Comparison of ENCODE assay signal across 8 mouse cellular contexts in genomic region chr1:149961425-149962303, GRCm38 (mm10). TPM values are rescaled to one million over a fixed set of nuclear protein-coding genes. Genes with fewer than 3 reads are reported as not detected.
DNase-seq lines count a peak whose midpoint lies in the region; ATAC-seq and TF ChIP-seq lines count a peak whose summit lies in the region.

No protein-coding gene starts in this region.

- H3K79me2 ChIP-seq in MEL (ENCODE audit: control insufficient read depth, insufficient read depth, low read length, poor library complexity), result peaks cover 4% of the 10 kb centered on the region

- TF ChIP-seq EP300 in MEL (IDR thresholded peaks at IDR 0.05; ENCODE audit: low read depth in 1 of 2, low read length in 2 of 2), result peak; percentile 60 to 78; a peak in 3 of 4 replicates

- H3K27ac ChIP-seq in heart, embryonic 14.5 days (replicated peaks in 1 of 2; ENCODE audit: control insufficient read depth in 1 of 2, insufficient read depth in 1 of 2, low read depth in 2 of 2, low read length in 2 of 2), result no peak overlapping the region
- peak overlapping the region; percentile 100 for H3K27ac ChIP-seq in MEL (ENCODE audit: control insufficient read depth, low read depth, low read length)

- no peak for TF ChIP-seq POLR2A in MEL (IDR thresholded peaks at IDR 0.05; ENCODE audit: control insufficient read depth in 1 of 2, insufficient read depth in 1 of 2, low read depth in 1 of 2, low read length in 2 of 2, poor library complexity in 1 of 2)

- no peaks in the 10 kb centered on the region for H3K36me3 ChIP-seq in heart, embryonic 14.5 days (ENCODE audit: control insufficient read depth, insufficient read depth, low read length)
- H3K36me3 ChIP-seq in MEL (ENCODE audit: control insufficient read depth in 1 of 2, insufficient read depth in 2 of 2, low read length in 2 of 2), result peaks cover 0 to 31% of the 10 kb centered on the region in 2 experiments; a peak in 2 of 4 replicates
- H3K36me3 ChIP-seq in megakaryocyte, embryonic 14.5 days (replicated peaks; ENCODE audit: low read length), result no peaks in the 10 kb centered on the region

- intact Hi-C loops in left cerebral cortex, postnatal 36 days (cut with DNase I), result no loop called here

- TF ChIP-seq CTCF in MEL (IDR thresholded peaks at IDR 0.05 in 2 of 3, conservative IDR thresholded peaks at IDR 0.05 in 1 of 3; ENCODE audit: control insufficient read depth in 1 of 3, insufficient read depth in 1 of 3, low read depth in 2 of 3, low read length in 3 of 3, poor library complexity in 1 of 3, severe bottlenecking in 1 of 3), result no peak

- H3K4me2 ChIP-seq in heart, embryonic 14.5 days (ENCODE audit: low read length), result peak overlapping the region; percentile 74

- H3K4me3 ChIP-seq in heart, embryonic 14.5 days (ENCODE audit: control insufficient read depth in 1 of 2, insufficient read depth in 1 of 2, low read depth in 1 of 2, low read length in 2 of 2), result peak overlapping the region in 1 of 2 experiments; percentile 55; a peak in 2 of 4 replicates
- H3K4me3 ChIP-seq in MEL (ENCODE audit: control insufficient read depth in 1 of 2, insufficient read depth in 1 of 2, low read depth in 2 of 2, low read length in 2 of 2), result peak overlapping the region; percentile 85 to 99
- peak overlapping the region; percentile 91 for H3K4me3 ChIP-seq in megakaryocyte, embryonic 14.5 days (replicated peaks)

- DNase-seq in heart, adult 8-10 months (ENCODE audit: low spot score), result no peak
- DNase-seq in MEL (ENCODE audit: low read depth, low spot score), result peak; percentile 78
- DNase-seq in left cerebral cortex, postnatal 36 days (ENCODE audit: low spot score in 2 of 2), result no peak
- DNase-seq in thymus, postnatal 10 days (ENCODE audit: low spot score in 2 of 2), result no peak
- DNase-seq in ovary, postnatal 14 days (ENCODE audit: low spot score), result no peak

- no peaks in the 10 kb centered on the region for H3K4me1 ChIP-seq in heart, embryonic 14.5 days (ENCODE audit: control insufficient read depth in 2 of 2, insufficient read depth in 2 of 2, low read length in 2 of 2)
- peaks cover 11 to 15% of the 10 kb centered on the region in 2 experiments for H3K4me1 ChIP-seq in MEL (ENCODE audit: control insufficient read depth in 1 of 2, insufficient read depth in 2 of 2, low read length in 2 of 2)
- H3K4me1 ChIP-seq in megakaryocyte, embryonic 14.5 days, result peaks cover 34% of the 10 kb centered on the region

- H3K27me3 ChIP-seq in heart, embryonic 14.5 days (ENCODE audit: control insufficient read depth, insufficient read depth, low read length), result no peaks in the 10 kb centered on the region
- H3K27me3 ChIP-seq in MEL (ENCODE audit: control insufficient read depth in 1 of 2, insufficient read depth in 2 of 2, low read length in 2 of 2), result no peaks in the 10 kb centered on the region
- no peaks in the 10 kb centered on the region for H3K27me3 ChIP-seq in megakaryocyte, embryonic 14.5 days (replicated peaks)

- H3K9ac ChIP-seq in heart, embryonic 14.5 days (ENCODE audit: low read length), result no peak overlapping the region
- H3K9ac ChIP-seq in MEL (ENCODE audit: control insufficient read depth, low read depth, low read length, poor library complexity, severe bottlenecking), result peak overlapping the region; percentile 97

- WGBS in heart, embryonic 14.5 days, result 65% methylated on average over 9 of the region's 9 CpGs

- no peak for ATAC-seq in heart, embryonic 14.5 days (ENCODE audit: insufficient number of reproducible peaks, insufficient read depth, low FRiP score, low read depth)
- peak; percentile 40 to 51; a peak in 3 of 4 replicates for ATAC-seq in hematopoietic stem cell, adult 5-6 weeks (replicated peaks in 1 of 2; ENCODE audit: insufficient read depth in 1 of 2, low FRiP score in 2 of 2, low TSS enrichment in 1 of 2, low read depth in 1 of 2, poor library complexity in 2 of 2, severe bottlenecking in 2 of 2)

- H3K9me3 ChIP-seq in heart, embryonic 14.5 days (ENCODE audit: control insufficient read depth, low read length), result no peaks in the 10 kb centered on the region
- no peaks in the 10 kb centered on the region for H3K9me3 ChIP-seq in MEL (replicated peaks; ENCODE audit: insufficient read depth, low read length)
- no peaks in the 10 kb centered on the region for H3K9me3 ChIP-seq in megakaryocyte, embryonic 14.5 days

- no peak for TF ChIP-seq RAD21 in MEL (IDR thresholded peaks at IDR 0.05; ENCODE audit: low read depth, low read length)

TF ChIP-seq in MEL, 35 proteins besides CTCF, POLR2A, EP300 and RAD21:
- peak; percentile 58 for TF ChIP-seq SIN3A (IDR thresholded peaks at IDR 0.05; ENCODE audit: low read length)
- peak; percentile 64; the same call in 1 of the 2 replicates for TF ChIP-seq CHD1 (IDR thresholded peaks at IDR 0.05; ENCODE audit: low read depth, low read length)
- peak; percentile 55 for TF ChIP-seq GATA1 (IDR thresholded peaks at IDR 0.05; ENCODE audit: low read depth, low read length)
- TF ChIP-seq MYB (IDR thresholded peaks at IDR 0.05; ENCODE audit: low read depth, low read length), result peak; percentile 22; the same call in 1 of the 2 replicates
- TF ChIP-seq CHD2 (IDR thresholded peaks at IDR 0.05; ENCODE audit: low read length), result no peak
- peak; percentile 66; the same call in 1 of the 2 replicates for TF ChIP-seq RCOR1 (IDR thresholded peaks at IDR 0.05; ENCODE audit: low read depth, low read length)
- TF ChIP-seq MYC (IDR thresholded peaks at IDR 0.05; ENCODE audit: low read depth, low read length), result peak; percentile 41; the same call in 1 of the 2 replicates
- TF ChIP-seq E2F4 (IDR thresholded peaks at IDR 0.05; ENCODE audit: borderline replicate concordance, low read depth, low read length), result no peak
- TF ChIP-seq SMC3 (IDR thresholded peaks at IDR 0.05; ENCODE audit: low read depth, low read length), result peak; percentile 10; the same call in 1 of the 2 replicates
- peak; percentile 53 for TF ChIP-seq HCFC1 (IDR thresholded peaks at IDR 0.05; ENCODE audit: low read depth, low read length)
- TF ChIP-seq GABPA (IDR thresholded peaks at IDR 0.05; ENCODE audit: low read depth, low read length), result no peak
- TF ChIP-seq TBP (IDR thresholded peaks at IDR 0.05; ENCODE audit: low read depth, low read length), result peak; percentile 22; the same call in 1 of the 2 replicates
- TF ChIP-seq ETS1 (IDR thresholded peaks at IDR 0.05; ENCODE audit: low read depth, low read length), result peak; percentile 80
- no peak for TF ChIP-seq NELFE (IDR thresholded peaks at IDR 0.05; ENCODE audit: low read depth, low read length)
- TF ChIP-seq MAZ (IDR thresholded peaks at IDR 0.05; ENCODE audit: low read depth, low read length), result peak; percentile 53; the same call in 1 of the 2 replicates
- no peak for TF ChIP-seq ELF1 (IDR thresholded peaks at IDR 0.05; ENCODE audit: low read depth, low read length)
- TF ChIP-seq MAFK (IDR thresholded peaks at IDR 0.05; ENCODE audit: borderline replicate concordance, low read depth, low read length), result no peak
- TF ChIP-seq MAX (IDR thresholded peaks at IDR 0.05; ENCODE audit: low read length), result peak; percentile 63
- peak; percentile 56 for TF ChIP-seq TAL1 (IDR thresholded peaks at IDR 0.05; ENCODE audit: low read length)
- no peak for TF ChIP-seq MEF2A (IDR thresholded peaks at IDR 0.05; ENCODE audit: extremely low read depth, insufficient replicate concordance, low read depth, low read length, poor library complexity, severe bottlenecking)
- no peak for TF ChIP-seq USF2 (IDR thresholded peaks at IDR 0.05; ENCODE audit: borderline replicate concordance in 1 of 2, insufficient read depth in 1 of 2, low read depth in 1 of 2, low read length in 2 of 2)
- TF ChIP-seq TCF12 (IDR thresholded peaks at IDR 0.05; ENCODE audit: low read depth, low read length), result peak; percentile 41; the same call in 1 of the 2 replicates
- TF ChIP-seq UBTF (IDR thresholded peaks at IDR 0.05; ENCODE audit: borderline replicate concordance, insufficient read depth, low read depth, low read length), result no peak
- TF ChIP-seq USF1 (IDR thresholded peaks at IDR 0.05; ENCODE audit: low read depth, low read length), result 0 out of 2 replicates have a peak, but pooled peaks have one; percentile 12
- 0 out of 2 replicates have a peak, but pooled peaks have one; percentile 44 for TF ChIP-seq BHLHE40 (IDR thresholded peaks at IDR 0.05; ENCODE audit: borderline replicate concordance, low read depth, low read length)
- TF ChIP-seq ZNF384 (IDR thresholded peaks at IDR 0.05; ENCODE audit: low read depth, low read length), result peak; percentile 66
- TF ChIP-seq JUND (IDR thresholded peaks at IDR 0.05; ENCODE audit: low read depth, low read length), result peak; percentile 93

RNA-seq across cellular contexts. Expression of gene Pla2g4a, which starts 0.6 kb away (rescaled TPM):
- polyA plus RNA-seq in heart, embryonic 14.5 days (2014; fragmentation: Nextera tagmentation; extraction: Ambion mirVana), result 4.2 and 4.8 TPM in 2 replicates
- total RNA-seq in heart, adult 8-10 months (2022), result 1 to 10 TPM; 2.5 to 4.5 (median 2.9) TPM
- 6.4 and 8.6 TPM in 2 replicates for total RNA-seq in MEL (2012; rRNA removed)
- polyA plus RNA-seq in MEL (2012; ENCODE audit: insufficient read depth in 1 of 2, insufficient read length in 2 of 2, low read depth in 1 of 2, low replicate concordance in 2 of 2, missing spikeins in 1 of 2), result 10 to 100 TPM in 1 of 2 experiments, not detected in 1; 14.4 TPM
- total RNA-seq in hematopoietic stem cell, adult 5-6 weeks (2017), result 77.1 and 193 TPM in 2 replicates
- polyA plus RNA-seq in megakaryocyte, embryonic 14.5 days (2012; ENCODE audit: insufficient read depth, low replicate concordance), result 0.58 and 5.3 TPM in 2 replicates
- total RNA-seq in left cerebral cortex, postnatal 36 days (2021), result 1 to 10 TPM; 1.6 to 1.8 TPM
